Mouse (Mus musculus) liver, embryonic 14 days (tissue): Measurements from ENCODE around the gene Ice2. TPM values are rescaled to one million over a fixed set of nuclear protein-coding genes. Genes with fewer than 3 reads are reported as not detected.

Source experiments
- polyA plus RNA-seq: library from polyadenylated mRNA; depleted of rRNA; stranded (reverse); fragments of >200 nt; gene quantifications from 2 replicates; pipeline ENCODE4 v1.2.3, GENCODE M21; 2012; rRNA removed

Gene Ice2
- polyA plus RNA-seq, result 4.5 and 5.4 TPM in 2 replicates

DNA sequence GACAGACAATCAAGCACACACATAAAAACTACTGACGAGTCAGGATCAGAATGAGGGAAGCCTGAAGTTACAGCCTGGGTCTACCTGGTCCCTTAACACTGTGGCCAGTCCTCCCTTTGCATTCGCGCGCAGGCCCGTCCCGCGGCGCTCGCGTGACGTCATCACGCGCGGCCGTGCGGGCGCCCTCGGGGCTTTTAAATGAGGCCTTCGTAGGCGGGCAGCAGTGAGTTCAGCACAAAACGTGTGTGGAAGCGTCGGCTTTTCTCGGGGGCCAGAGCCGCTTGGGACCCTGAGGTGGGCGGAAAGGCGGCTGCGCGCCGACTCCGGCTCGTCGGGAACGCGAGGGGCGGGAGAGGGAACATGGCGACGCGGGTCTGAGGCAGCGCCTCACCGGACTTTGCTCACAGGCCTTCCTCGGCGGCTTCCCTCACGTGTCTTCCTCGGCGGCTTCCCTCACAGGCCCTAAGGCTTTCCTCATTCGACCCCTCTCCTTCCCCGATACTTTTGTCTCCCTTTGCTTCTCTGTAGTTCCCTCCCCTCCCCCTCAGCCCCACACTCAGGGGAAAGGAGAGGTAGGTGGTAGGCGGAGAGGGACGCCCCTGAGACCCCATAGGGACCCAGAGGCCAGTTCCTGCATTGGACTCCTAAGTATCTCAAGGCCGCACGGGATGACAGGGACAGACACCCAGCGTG lies at the start of gene Ice2:
Ice2 (plus strand) TSS at position 147 of the 693 bp plus-strand sequence.

DNA sequence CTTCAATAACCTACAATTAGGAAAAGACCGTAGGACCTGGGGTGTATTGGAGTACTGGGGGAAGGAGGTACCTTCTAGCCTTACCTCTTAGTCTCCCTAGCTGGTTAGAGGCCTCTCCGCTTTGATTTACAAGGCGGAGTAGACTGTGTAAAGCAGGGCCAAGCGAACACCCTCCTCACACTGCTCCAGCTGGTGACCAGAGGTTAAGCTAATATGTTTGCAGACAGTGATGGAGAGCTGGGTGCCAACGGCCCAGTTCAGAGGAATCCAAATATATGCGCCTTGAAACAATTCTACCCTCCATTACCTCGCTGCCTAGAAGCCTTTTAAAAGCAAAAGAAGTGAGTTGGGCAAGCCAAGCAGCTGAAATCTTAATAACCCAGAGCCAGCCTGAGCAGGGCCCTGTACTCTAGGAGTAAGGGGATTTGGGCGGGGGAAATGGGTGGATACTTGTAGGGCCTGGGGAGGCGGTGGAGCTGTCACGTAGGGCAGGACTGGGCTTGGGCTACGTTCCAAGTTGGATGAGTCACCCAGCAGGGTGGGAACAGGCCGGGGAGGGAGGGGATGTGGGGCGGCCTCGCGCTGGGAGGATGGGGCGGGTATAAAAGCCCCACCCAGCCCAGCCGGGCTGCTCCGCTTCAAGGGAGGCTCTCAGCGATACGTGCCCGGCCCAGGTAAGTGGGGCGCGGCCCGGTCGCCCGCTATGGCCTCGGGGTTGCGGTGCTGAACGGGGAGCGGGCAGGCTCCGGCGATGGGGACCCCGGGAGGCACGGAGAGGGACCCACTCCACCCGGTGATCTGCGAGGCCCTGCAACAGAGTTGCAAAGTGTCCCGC lies 55.6 kb downstream of the Ice2 start, which contains the start of gene Anxa2:
Anxa2 (plus strand) TSS at position 555 of the 835 bp plus-strand sequence.

Other genes starting within 250 kb of the Ice2 start
- 62.9 and 68.4 TPM in 2 replicates for gene Anxa2, start 55.7 kb downstream of the Ice2 start, polyA plus RNA-seq